Mouse (Mus musculus) adrenal gland, postnatal 25 days (tissue): ENCODE measurements around the gene Cyp3a16. TPM values are rescaled to one million over a fixed set of nuclear protein-coding genes. Genes with fewer than 3 reads are reported as not detected.
"Not testable (repeated sequence)": the region's sequence is repeated elsewhere in the genome, so short reads cannot be mapped to it uniquely, and the experiment has no call there.

Source experiments
- DNase-seq: peaks from one replicate; pipeline ENCODE4 v3.0.0; 2021; ENCODE audit warnings: mixed read lengths
- long read RNA-seq: library from polyadenylated mRNA; stranded (forward); transcript quantifications from one replicate; pipeline ENCODE4 v2.0.0, GENCODE M21; 2021
- total RNA-seq: library from RNA; stranded (reverse); gene quantifications from 2 replicates; pipeline ENCODE4 v1.2.3, GENCODE M21; 2021

Gene Cyp3a16
- not detected in 2 replicates for total RNA-seq
- long read RNA-seq, result 0 reads

- DNase-seq, result not testable (repeated sequence)
Observed at GRCm38 (mm10) chr5:145469623-145470022, at the start of gene Cyp3a16. TSS of gene Cyp3a16 (minus strand) at chr5:145469723.

GRCm38 (mm10) chr5:145490300-145490699 lies 20.8 kb upstream of the Cyp3a16 start:
- no peak for DNase-seq

- no peak for DNase-seq
Observed at GRCm38 (mm10) chr5:145464304-145465088, 5.0 kb downstream of the Cyp3a16 start.

- no peak for DNase-seq
Observed at GRCm38 (mm10) chr5:145462321-145462720, 7.2 kb downstream of the Cyp3a16 start.

GRCm38 (mm10) chr5:145454389-145454788 lies 15.1 kb downstream of the Cyp3a16 start:
- no peak for DNase-seq

- DNase-seq, result no peak
Observed at GRCm38 (mm10) chr5:145433688-145434087, 35.8 kb downstream of the Cyp3a16 start.

- DNase-seq, result no peak
Observed at GRCm38 (mm10) chr5:145431004-145431403, 38.5 kb downstream of the Cyp3a16 start.

GRCm38 (mm10) chr5:145422287-145422686 lies 47.2 kb downstream of the Cyp3a16 start:
- DNase-seq, result no peak

GRCm38 (mm10) chr5:145415416-145415815 lies 54.1 kb downstream of the Cyp3a16 start:
- not testable (repeated sequence) for DNase-seq

Other genes starting within 250 kb of the Cyp3a16 start
- gene Zfp655, start 238.0 kb downstream of the Cyp3a16 start, total RNA-seq, result 59.8 and 67.4 TPM in 2 replicates
- gene Zscan25, start 189.2 kb downstream of the Cyp3a16 start, total RNA-seq, result 18.0 and 19.2 TPM in 2 replicates
- gene Cyp3a57, start 124.4 kb downstream of the Cyp3a16 start, total RNA-seq, result 0.27 TPM in 1 of 2 replicates, not detected in the other
- not detected in 2 replicates for gene Cyp3a41b, start 115.0 kb upstream of the Cyp3a16 start, total RNA-seq